Comparison of ENCODE assay signal across 18 mouse cellular contexts in the genomic region with DNA sequence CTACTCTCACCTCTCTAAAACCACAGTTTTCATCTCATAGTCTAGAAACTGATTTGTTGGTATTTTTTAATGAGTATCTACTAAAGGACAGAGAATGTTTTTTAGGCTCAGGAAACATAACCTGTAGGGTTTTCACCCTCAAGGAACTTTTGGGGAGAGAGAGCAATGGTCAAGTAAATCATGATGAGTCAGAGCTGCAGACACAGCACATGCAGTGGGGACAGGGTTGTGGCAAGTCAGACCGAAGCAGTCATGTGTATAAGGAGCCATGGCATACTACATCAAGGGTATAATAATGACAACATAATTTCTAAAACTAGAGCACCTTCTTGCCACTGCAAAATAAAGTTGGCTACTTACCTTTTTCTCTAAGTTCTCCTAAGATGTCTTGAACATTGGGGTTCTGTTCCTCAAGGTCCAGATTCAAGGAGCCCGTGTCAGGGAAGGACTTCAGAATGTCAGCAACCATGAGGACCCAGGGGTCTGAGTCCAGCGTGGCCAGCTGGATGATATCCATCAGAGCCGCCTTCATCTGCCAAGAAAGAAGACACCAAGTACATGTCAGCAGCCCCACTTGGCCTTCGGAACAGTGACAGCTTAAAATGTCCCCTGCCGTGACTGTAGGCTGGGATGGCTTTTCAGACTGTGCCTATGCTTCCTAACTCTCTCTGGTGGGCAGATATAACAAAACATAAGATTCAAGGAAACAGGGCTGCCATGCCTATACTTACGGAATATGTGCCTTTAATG. TPM values are rescaled to one million over a fixed set of nuclear protein-coding genes. Genes with fewer than 3 reads are reported as not detected.
DNase-seq lines count a peak whose midpoint lies in the region; ATAC-seq and TF ChIP-seq lines count a peak whose summit lies in the region.
"Had no signal": no experiment of that assay in that cellular context is flagged by ENCODE, and none has a peak within 500 bp of the region (broad histone marks: within the 10 kb centered on the region; RNA-seq: fewer than 3 reads in every experiment).

No protein-coding gene starts in this region.

- TF ChIP-seq EP300 in lung, postnatal 0 days (IDR thresholded peaks at IDR 0.05), result no peak

- no peaks in the 10 kb centered on the region for H3K4me1 ChIP-seq in lung, embryonic 14.5 days (ENCODE audit: insufficient read depth)
- no peaks in the 10 kb centered on the region for H3K4me1 ChIP-seq in lung, postnatal 0 days (ENCODE audit: insufficient read depth, low read depth, low read length)
- H3K4me1 ChIP-seq: embryonic facial prominence, embryonic 13.5 days; heart, embryonic 15.5 days; kidney, embryonic 15.5 days; limb, embryonic 10.5 days had no signal

- no peak overlapping the region for H3K4me2 ChIP-seq in lung, embryonic 14.5 days
- H3K4me2 ChIP-seq in lung, postnatal 0 days (replicated peaks; ENCODE audit: low read depth, low read length), result no peak overlapping the region
- H3K4me2 ChIP-seq: embryonic facial prominence, embryonic 13.5 days; heart, embryonic 15.5 days; kidney, embryonic 15.5 days; liver, embryonic 11.5 days had no signal

- no peak overlapping the region for H3K27ac ChIP-seq in lung, embryonic 14.5 days (ENCODE audit: low read depth)
- H3K27ac ChIP-seq in lung, postnatal 0 days (ENCODE audit: low read length), result no peak overlapping the region
- H3K27ac ChIP-seq: embryonic facial prominence, embryonic 13.5 days; heart, embryonic 15.5 days; hindbrain, embryonic 10.5 days; kidney, embryonic 15.5 days; limb, embryonic 10.5 days had no signal

- TF ChIP-seq CTCF in lung, embryonic 14.5 days (IDR thresholded peaks at IDR 0.05; ENCODE audit: low read depth), result no peak
- no peak for TF ChIP-seq CTCF in lung, postnatal 0 days (IDR thresholded peaks at IDR 0.05)

- H3K36me3 ChIP-seq in lung, embryonic 14.5 days (ENCODE audit: insufficient read depth), result peaks cover 43% of the 10 kb centered on the region
- H3K36me3 ChIP-seq in lung, postnatal 0 days (ENCODE audit: insufficient read depth, low read length), result peaks cover 23% of the 10 kb centered on the region

- peak; percentile 72 for DNase-seq in gastrocnemius, adult 18-20 months (ENCODE audit: low spot score)
- no peak for DNase-seq in gastrocnemius, postnatal 25 days
- peak; percentile 15 for DNase-seq in lung, embryonic 14.5 days
- DNase-seq in lung, postnatal 0 days (ENCODE audit: low spot score), result no peak
- DNase-seq in cerebellum, adult 9-10 months, result peak; percentile 65
- DNase-seq in frontal cortex, postnatal 14 days (ENCODE audit: low spot score in 2 of 2), result no peak
- no peak for DNase-seq in T-cell, adult 2 months (ENCODE audit: low spot score)
- DNase-seq: forebrain, postnatal 0 days; lung, adult 2 months; retina, postnatal 1 day; thymus, postnatal 4 days had no signal

- no peak overlapping the region for H3K9ac ChIP-seq in lung, embryonic 14.5 days
- no peak overlapping the region for H3K9ac ChIP-seq in lung, postnatal 0 days (replicated peaks; ENCODE audit: low read depth)
- H3K9ac ChIP-seq: embryonic facial prominence, embryonic 13.5 days; forebrain, postnatal 0 days; heart, embryonic 15.5 days; kidney, embryonic 15.5 days had no signal

- no peaks in the 10 kb centered on the region for H3K27me3 ChIP-seq in lung, embryonic 14.5 days (ENCODE audit: insufficient read depth, low read length)
- H3K27me3 ChIP-seq in lung, postnatal 0 days (replicated peaks; ENCODE audit: insufficient read depth, low read length), result no peaks in the 10 kb centered on the region
- H3K27me3 ChIP-seq: embryonic facial prominence, embryonic 13.5 days; heart, embryonic 15.5 days; kidney, embryonic 15.5 days had no signal

- WGBS in lung, embryonic 14.5 days, result 71% methylated on average over 7 of the region's 7 CpGs
- 73% methylated on average over 7 of the region's 7 CpGs for WGBS in lung, postnatal 0 days

- no peak for ATAC-seq in lung, embryonic 14.5 days (ENCODE audit: insufficient read depth)
- no peak for ATAC-seq in lung, postnatal 0 days
- ATAC-seq: forebrain, postnatal 0 days; midbrain, embryonic 16.5 days had no signal

- H3K4me3 ChIP-seq in lung, embryonic 14.5 days (ENCODE audit: low read depth, low read length), result no peak overlapping the region
- H3K4me3 ChIP-seq in lung, postnatal 0 days (ENCODE audit: low read depth, low read length), result no peak overlapping the region
- H3K4me3 ChIP-seq: embryonic facial prominence, embryonic 13.5 days; heart, embryonic 15.5 days; hindbrain, embryonic 10.5 days; kidney, embryonic 15.5 days; limb, embryonic 10.5 days had no signal

- H3K9me3 ChIP-seq in lung, embryonic 14.5 days (ENCODE audit: low read depth, low read length), result no peaks in the 10 kb centered on the region
- no peaks in the 10 kb centered on the region for H3K9me3 ChIP-seq in lung, postnatal 0 days (ENCODE audit: low read length)
- H3K9me3 ChIP-seq: embryonic facial prominence, embryonic 13.5 days; heart, embryonic 15.5 days; kidney, embryonic 15.5 days; limb, embryonic 10.5 days had no signal

RNA-seq across cellular contexts. Expression of a gene that starts 14.6 kb away (rescaled TPM):
- 1 to 10 TPM; 6.7 to 7.1 TPM for total RNA-seq in gastrocnemius, adult 18-20 months (2021)
- 1 to 10 TPM; 4.7 to 6.6 TPM for total RNA-seq in gastrocnemius, postnatal 25 days (2021)
- 63.4 and 64.0 TPM in 2 replicates for polyA plus RNA-seq in lung, embryonic 14.5 days (2014; fragmentation: Nextera tagmentation; extraction: Ambion mirVana)
- polyA plus RNA-seq in lung, postnatal 0 days (2015; fragmentation: Nextera tagmentation; extraction: Ambion mirVana), result 21.7 and 22.3 TPM in 2 replicates

Comparison
In these comparisons a context has a peak if more than half of its experiments do, and no peak if none do; other contexts are left out.
1. DNase-seq: peak in gastrocnemius, adult 18-20 months (single experiment), lung, embryonic 14.5 days (single experiment) and cerebellum, adult 9-10 months (single experiment); none in gastrocnemius, postnatal 25 days (single experiment), lung, postnatal 0 days (single experiment), frontal cortex, postnatal 14 days (0 of 2) and T-cell, adult 2 months (single experiment).